Mouse (Mus musculus) kidney, adult 2 months (tissue): ENCODE measurements around the gene Inhbe.

Experiments
- CTCF ChIP-seq: fragments of 200-500 bp; conservative IDR thresholded peaks from 2 replicates; pipeline ENCODE4 v1.5.1; 2011; ENCODE audit warnings: low read depth, mild to moderate bottlenecking, control low read depth, low read length, moderate library complexity, mixed read lengths; ENCODE audit not compliant: insufficient read depth, insufficient read length
- POLR2A ChIP-seq: fragments of 200-500 bp; IDR thresholded peaks from one replicate; pipeline ENCODE4 v1.6.1; 2011; ENCODE audit warnings: low read depth, low read length, control low read depth

DNA sequence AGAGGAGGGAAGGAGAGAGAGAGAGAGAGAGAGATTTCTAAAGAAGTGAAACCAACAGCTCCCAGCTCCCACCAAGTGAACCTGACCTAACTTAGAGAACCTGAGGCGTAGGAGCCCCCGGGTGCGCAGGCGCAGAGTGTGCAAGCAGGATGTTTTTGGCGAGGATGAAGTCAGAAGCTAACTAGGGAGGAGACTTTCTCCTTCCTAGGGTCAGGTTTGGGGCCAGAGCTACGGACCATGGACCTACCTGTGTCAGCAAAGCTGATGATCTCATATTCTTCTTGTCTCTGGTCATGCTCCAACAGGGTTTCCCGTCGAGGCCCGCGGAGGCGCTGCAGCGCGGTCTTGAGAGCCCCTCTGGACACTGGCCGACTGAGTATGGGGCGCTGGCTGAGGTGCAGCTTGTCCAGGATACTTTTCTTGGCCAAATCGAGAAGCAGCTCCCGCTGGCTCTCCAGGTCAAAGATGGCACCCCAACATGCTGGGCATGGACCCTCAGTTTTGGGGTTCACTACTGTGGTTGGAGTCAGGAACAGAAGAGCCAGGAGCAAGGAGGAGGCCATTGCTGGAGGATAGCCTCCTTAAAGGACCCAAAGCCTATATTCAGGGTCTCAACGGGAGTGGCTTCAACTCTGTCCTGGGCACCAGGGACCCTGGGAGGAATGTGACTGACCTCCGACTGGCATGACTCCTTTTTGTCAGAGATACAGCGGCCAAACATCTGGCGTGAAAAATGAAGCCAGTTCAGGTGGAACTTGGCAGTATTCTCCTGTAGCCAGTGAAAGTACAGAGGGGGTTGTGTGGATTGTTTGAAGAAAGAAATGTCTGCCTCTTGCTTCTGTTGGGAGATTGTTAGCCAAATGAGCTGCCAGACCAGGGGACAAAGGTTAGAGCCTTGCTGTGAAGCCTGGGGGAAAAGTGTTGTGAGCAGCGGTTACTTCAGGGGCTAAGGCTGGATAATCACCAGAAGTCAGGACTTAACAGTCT, 15.9 kb upstream of the Inhbe start, which contains the start of gene Inhbc:
- TF ChIP-seq CTCF = no peak
- TF ChIP-seq POLR2A = no peak
